Mouse (Mus musculus) CH12.LX (cell line): ENCODE data around the gene Itln1. TPM values are rescaled to one million over a fixed set of nuclear protein-coding genes. Genes with fewer than 3 reads are reported as not detected.

ENCODE experiments used
- DNase-seq: peaks from one replicate; pipeline ENCODE4 v3.0.0-alpha.2; 2013; ENCODE audit errors: extremely low read depth
- H3K27ac ChIP-seq: 2 replicates; pipeline ENCODE4 v1.5.1; 2012; ENCODE audit warnings: low read depth, mild to moderate bottlenecking, control low read depth, moderate library complexity; ENCODE audit not compliant: insufficient read depth
- H3K27me3 ChIP-seq: replicated peaks from 2 replicates; pipeline ENCODE3; 2012; ENCODE audit warnings: inconsistent platforms
- H3K36me3 ChIP-seq, 2 experiments: replicated peaks in 1 of 2; 2 replicates each; pipeline versions ENCODE3 to v1.6.1; 2012; ENCODE audit warnings: inconsistent platforms in 1 of 2, low read length in 1 of 2, mild to moderate bottlenecking in 1 of 2, mixed read lengths in 1 of 2, moderate library complexity in 1 of 2; ENCODE audit not compliant: control insufficient read depth in 1 of 2, insufficient read depth in 1 of 2
- H3K4me1 ChIP-seq, 2 experiments: 2 replicates each; pipeline ENCODE4 v1.6.1; 2012; ENCODE audit warnings: inconsistent platforms in 1 of 2, moderate library complexity in 1 of 2; ENCODE audit not compliant: insufficient read depth in 2 of 2, control insufficient read depth in 1 of 2
- H3K4me2 ChIP-seq: 2 replicates; pipeline ENCODE4 v1.6.1; 2012; ENCODE audit warnings: low read depth, mild to moderate bottlenecking, control low read depth; ENCODE audit not compliant: poor library complexity, insufficient read depth, severe bottlenecking
- H3K4me3 ChIP-seq, 3 experiments: fragments of 150-350 bp in 1 of 3; sonication (generic) in 1 of 3; replicated peaks in 1 of 3; 2 replicates each; pipeline versions ENCODE3 to v1.5.1; 2011 to 2012; ENCODE audit warnings: low read depth in 2 of 3, low read length in 2 of 3, mild to moderate bottlenecking in 2 of 3, moderate library complexity in 2 of 3, control low read depth in 1 of 3, improper control_type of control experiment in 1 of 3, inconsistent platforms in 1 of 3, mixed read lengths in 1 of 3; ENCODE audit not compliant: poor library complexity in 1 of 3
- H3K79me2 ChIP-seq: replicated peaks from 2 replicates; pipeline ENCODE4 v1.6.1; 2012; ENCODE audit warnings: mild to moderate bottlenecking, moderate library complexity; ENCODE audit not compliant: control insufficient read depth, poor library complexity, insufficient read depth, severe bottlenecking; ENCODE audit errors: extremely low read depth
- H3K9ac ChIP-seq: 2 replicates; pipeline ENCODE4 v1.6.1; 2012; ENCODE audit warnings: low read depth, mild to moderate bottlenecking, control low read depth, moderate library complexity; ENCODE audit not compliant: insufficient read depth
- H3K9me3 ChIP-seq: replicated peaks from 2 replicates; pipeline ENCODE3; 2012; ENCODE audit warnings: low read length, inconsistent platforms, mixed read lengths
- BHLHE40 ChIP-seq: IDR thresholded peaks from 2 replicates; pipeline ENCODE4 v1.6.1; 2011; ENCODE audit warnings: mild to moderate bottlenecking, low read depth, low read length, improper control_type of control experiment
- CHD1 ChIP-seq: IDR thresholded peaks from 2 replicates; pipeline ENCODE4 v1.6.1; 2012; ENCODE audit warnings: low read depth, low read length, improper control_type of control experiment, inconsistent platforms
- CHD2 ChIP-seq: IDR thresholded peaks from 2 replicates; pipeline ENCODE4 v1.6.1; 2011; ENCODE audit warnings: low read length, improper control_type of control experiment
- CTCF ChIP-seq, 2 experiments: IDR thresholded peaks in 1 of 2; conservative IDR thresholded peaks in 1 of 2; 2 replicates each; pipeline ENCODE4 v1.5.1; 2011 to 2012; ENCODE audit warnings: low read depth in 2 of 2, low read length in 2 of 2, improper control_type of control experiment in 1 of 2, inconsistent platforms in 1 of 2, mild to moderate bottlenecking in 1 of 2, moderate library complexity in 1 of 2
- E2F4 ChIP-seq: IDR thresholded peaks from 2 replicates; pipeline ENCODE4 v1.6.1; 2011; ENCODE audit warnings: low read depth, low read length, improper control_type of control experiment; ENCODE audit not compliant: insufficient replicate concordance
- ELF1 ChIP-seq: IDR thresholded peaks from 2 replicates; pipeline ENCODE4 v1.6.1; 2014; ENCODE audit warnings: low read depth, mild to moderate bottlenecking, inconsistent platforms, low read length, improper control_type of control experiment
- EP300 ChIP-seq: IDR thresholded peaks from 2 replicates; pipeline ENCODE4 v1.6.1; 2011; ENCODE audit warnings: low read length, improper control_type of control experiment
- ETS1 ChIP-seq: conservative IDR thresholded peaks from 2 replicates; pipeline ENCODE4 v1.6.1; 2012; ENCODE audit warnings: low read depth, mild to moderate bottlenecking, inconsistent platforms, low read length, improper control_type of control experiment, moderate library complexity
- GABPA ChIP-seq: IDR thresholded peaks from 2 replicates; pipeline ENCODE4 v1.6.1; 2012; ENCODE audit warnings: low read depth, low read length, improper control_type of control experiment, inconsistent platforms; ENCODE audit not compliant: insufficient replicate concordance
- HCFC1 ChIP-seq: IDR thresholded peaks from 2 replicates; pipeline ENCODE4 v1.6.1; 2012; ENCODE audit warnings: low read depth, mild to moderate bottlenecking, inconsistent platforms, low read length, improper control_type of control experiment
- IRF4 ChIP-seq: IDR thresholded peaks from 2 replicates; pipeline ENCODE4 v1.6.1; 2014; ENCODE audit warnings: low read depth, mild to moderate bottlenecking, inconsistent platforms, low read length, improper control_type of control experiment
- JUN ChIP-seq: IDR thresholded peaks from 2 replicates; pipeline ENCODE4 v1.6.1; 2011; ENCODE audit warnings: low read depth, mild to moderate bottlenecking, low read length, improper control_type of control experiment, moderate library complexity; ENCODE audit not compliant: insufficient read depth
- JUND ChIP-seq: conservative IDR thresholded peaks from 2 replicates; pipeline ENCODE4 v1.6.1; 2011; ENCODE audit warnings: low read depth, low read length, improper control_type of control experiment
- KAT2A ChIP-seq: IDR thresholded peaks from 2 replicates; pipeline ENCODE4 v1.6.1; 2012; ENCODE audit warnings: low read length, improper control_type of control experiment, inconsistent platforms; ENCODE audit not compliant: insufficient replicate concordance
- MAFK ChIP-seq: IDR thresholded peaks from 2 replicates; pipeline ENCODE4 v1.6.1; 2011; ENCODE audit warnings: low read length, improper control_type of control experiment; ENCODE audit not compliant: insufficient replicate concordance
- MAX ChIP-seq: IDR thresholded peaks from 2 replicates; pipeline ENCODE4 v1.6.1; 2011; ENCODE audit warnings: low read length, improper control_type of control experiment
- MAZ ChIP-seq: IDR thresholded peaks from 2 replicates; pipeline ENCODE4 v1.6.1; 2012; ENCODE audit warnings: low read depth, mild to moderate bottlenecking, inconsistent platforms, low read length, improper control_type of control experiment, moderate library complexity
- MEF2A ChIP-seq: IDR thresholded peaks from 2 replicates; pipeline ENCODE4 v1.6.1; 2014; ENCODE audit warnings: low read depth, mild to moderate bottlenecking, inconsistent platforms, low read length, improper control_type of control experiment, borderline replicate concordance
- MXI1 ChIP-seq: IDR thresholded peaks from 2 replicates; pipeline ENCODE4 v1.6.1; 2011; ENCODE audit warnings: mild to moderate bottlenecking, low read depth, low read length, improper control_type of control experiment
- MYC ChIP-seq: IDR thresholded peaks from 2 replicates; pipeline ENCODE4 v1.6.1; 2011; ENCODE audit warnings: low read depth, mild to moderate bottlenecking, improper control_type of control experiment, low read length
- NELFE ChIP-seq: IDR thresholded peaks from 2 replicates; pipeline ENCODE4 v1.6.1; 2011; ENCODE audit warnings: low read depth, low read length, improper control_type of control experiment
- NRF1 ChIP-seq: IDR thresholded peaks from 2 replicates; pipeline ENCODE4 v1.6.1; 2014; ENCODE audit warnings: low read depth, mild to moderate bottlenecking, inconsistent platforms, low read length, improper control_type of control experiment, moderate library complexity
- PAX5 ChIP-seq: IDR thresholded peaks from 2 replicates; pipeline ENCODE4 v1.6.1; 2012; ENCODE audit warnings: low read length, inconsistent platforms, mixed read lengths
- POLR2A ChIP-seq: IDR thresholded peaks from 2 replicates; pipeline ENCODE4 v1.6.1; 2011; ENCODE audit warnings: low read depth, mild to moderate bottlenecking, improper control_type of control experiment, low read length
- POLR2AphosphoS2 ChIP-seq: IDR thresholded peaks from 2 replicates; pipeline ENCODE4 v1.6.1; 2011; ENCODE audit warnings: low read depth, low read length, improper control_type of control experiment
- RAD21 ChIP-seq: IDR thresholded peaks from 2 replicates; pipeline ENCODE4 v1.6.1; 2011; ENCODE audit warnings: low read depth, mild to moderate bottlenecking, low read length, improper control_type of control experiment, moderate library complexity
- RCOR1 ChIP-seq: conservative IDR thresholded peaks from 2 replicates; pipeline ENCODE4 v1.6.1; 2012; ENCODE audit warnings: low read depth, mild to moderate bottlenecking, inconsistent platforms, low read length, improper control_type of control experiment
- SIN3A ChIP-seq: IDR thresholded peaks from 2 replicates; pipeline ENCODE4 v1.6.1; 2012; ENCODE audit warnings: low read length, improper control_type of control experiment, inconsistent platforms
- SMC3 ChIP-seq: IDR thresholded peaks from 2 replicates; pipeline ENCODE4 v1.6.1; 2011; ENCODE audit warnings: low read depth, low read length, improper control_type of control experiment
- TBP ChIP-seq: conservative IDR thresholded peaks from 2 replicates; pipeline ENCODE4 v1.6.1; 2011; ENCODE audit warnings: low read depth, low read length, improper control_type of control experiment
- TCF12 ChIP-seq: IDR thresholded peaks from 2 replicates; pipeline ENCODE4 v1.6.1; 2014; ENCODE audit warnings: low read depth, mild to moderate bottlenecking, inconsistent platforms, low read length, improper control_type of control experiment
- UBTF ChIP-seq: IDR thresholded peaks from 2 replicates; pipeline ENCODE4 v1.6.1; 2012; ENCODE audit warnings: low read depth, mild to moderate bottlenecking, inconsistent platforms, low read length, improper control_type of control experiment, moderate library complexity
- USF1 ChIP-seq: IDR thresholded peaks from 2 replicates; pipeline ENCODE4 v1.6.1; 2014; ENCODE audit warnings: low read depth, mild to moderate bottlenecking, inconsistent platforms, low read length, improper control_type of control experiment
- USF2 ChIP-seq: conservative IDR thresholded peaks from 2 replicates; pipeline ENCODE4 v1.6.1; 2011; ENCODE audit warnings: low read depth, low read length, improper control_type of control experiment
- ZC3H11A ChIP-seq: IDR thresholded peaks from 2 replicates; pipeline ENCODE4 v1.6.1; 2012; ENCODE audit warnings: low read depth, mild to moderate bottlenecking, inconsistent platforms, low read length, improper control_type of control experiment
- ZKSCAN1 ChIP-seq: IDR thresholded peaks from 2 replicates; pipeline ENCODE4 v1.6.1; 2012; ENCODE audit warnings: low read depth, inconsistent platforms, low read length, improper control_type of control experiment, borderline replicate concordance
- ZMIZ1 ChIP-seq: IDR thresholded peaks from 2 replicates; pipeline ENCODE4 v1.6.1; 2012; ENCODE audit warnings: low read depth, mild to moderate bottlenecking, inconsistent platforms, low read length, improper control_type of control experiment
- ZNF384 ChIP-seq: IDR thresholded peaks from 2 replicates; pipeline ENCODE4 v1.6.1; 2012; ENCODE audit warnings: low read depth, low read length, improper control_type of control experiment, inconsistent platforms
- dilution Hi-C: fragments of 300-500 bp; cut with MboI; formaldehyde crosslinking; loops from 2 replicates; pipeline ENCODE4 v1.14.3; 2020; ENCODE audit warnings: low sequenced_read_pairs; ENCODE audit not compliant: extremely low pct_unique_long_range_greater_than_20kb, extremely low pct_ligation_motif_present
- in situ Hi-C: fragments of 300-500 bp; cut with MboI; formaldehyde crosslinking; loops from 3 replicates; pipeline ENCODE4 v1.14.3; 2019; ENCODE audit warnings: low sequenced_read_pairs, low pct_ligation_motif_present, low pct_unique_long_range_greater_than_20kb, mixed read lengths
- polyA plus RNA-seq: library from polyadenylated mRNA; unstranded; fragments of >175 nt; gene quantifications from 2 replicates; pipeline ENCODE4 v1.2.1, GENCODE M21; 2012; ENCODE audit warnings: low read depth; ENCODE audit not compliant: insufficient read length
- total RNA-seq, 2 experiments: library from RNA; depleted of rRNA; stranded (reverse); fragments of 300-350 nt in 1 of 2; fragments of >200 nt in 1 of 2; gene quantifications; 2 replicates each; pipeline ENCODE4 v1.2.3; 2012 to 2014

Itln1 gene
- total and polyA plus RNA-seq, 3 experiments = not detected

DNA sequence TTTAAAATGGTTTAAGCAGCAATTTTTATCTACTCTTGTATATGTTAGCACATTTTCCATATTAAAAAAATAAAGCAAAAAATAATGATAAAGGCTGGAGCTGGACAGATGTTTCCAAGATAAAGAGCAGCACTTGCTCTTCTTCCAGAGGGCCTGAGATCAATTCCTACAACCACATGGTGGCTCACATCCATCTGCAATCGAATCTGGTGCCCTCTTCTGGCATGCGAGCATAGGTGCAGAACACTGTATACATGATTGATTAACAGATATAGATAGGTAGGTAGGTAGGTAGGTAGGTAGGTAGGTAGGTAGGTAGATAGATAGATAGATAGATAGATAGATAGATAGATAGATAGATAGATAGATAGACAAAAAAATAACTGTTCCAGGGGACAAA, 2.3 kb downstream of the Itln1 start:
- in situ Hi-C loops = no loop called here
- no peak overlapping the region for H3K9ac ChIP-seq
- peak; percentile 41 for DNase-seq
- H3K4me2 ChIP-seq = no peak overlapping the region
- H3K79me2 ChIP-seq = no peaks in the 10 kb centered on the region
- no peaks in the 10 kb centered on the region for H3K9me3 ChIP-seq
- H3K27me3 ChIP-seq = no peaks in the 10 kb centered on the region
- no peaks in the 10 kb centered on the region for H3K4me1 ChIP-seq
- no peak overlapping the region for H3K27ac ChIP-seq
- H3K36me3 ChIP-seq = no peaks in the 10 kb centered on the region
- no peak overlapping the region for H3K4me3 ChIP-seq
- dilution Hi-C loops = no loop called here
- TF ChIP-seq TCF12 (no peak), NRF1 (no peak), USF1 (no peak), IRF4 (no peak), KAT2A (no peak), ZC3H11A (no peak), MYC (peak; percentile 79; the same call in 1 of the 2 replicates), MAFK (no peak), JUND (no peak), USF2 (no peak), RAD21 (peak; percentile 34), ZMIZ1 (no peak), TBP (no peak), SMC3 (peak; percentile 62), JUN (no peak), NELFE (peak; percentile 25; the same call in 1 of the 2 replicates), EP300 (no peak), GABPA (no peak), ELF1 (no peak), CTCF (conservative IDR thresholded peaks at IDR 0.05 in 1 of 2, IDR thresholded peaks at IDR 0.05 in 1 of 2; ENCODE audit: low read depth in 2 of 2, low read length in 2 of 2) (peak; percentile 13 to 89; a peak in 2 of 4 replicates), POLR2AphosphoS2 (no peak), RCOR1 (no peak), CHD2 (no peak), ZNF384 (no peak), E2F4 (no peak), CHD1 (no peak), MAX (0 out of 2 replicates have a peak, but pooled peaks have one; percentile 19), MXI1 (no peak), MAZ (no peak), POLR2A (no peak), ETS1 (no peak), PAX5 (no peak), MEF2A (no peak), BHLHE40 (no peak), UBTF (no peak), HCFC1 (no peak), ZKSCAN1 (no peak), SIN3A (no peak)
